29 mouse cellular contexts compared by ENCODE assay signal in the genomic region with DNA sequence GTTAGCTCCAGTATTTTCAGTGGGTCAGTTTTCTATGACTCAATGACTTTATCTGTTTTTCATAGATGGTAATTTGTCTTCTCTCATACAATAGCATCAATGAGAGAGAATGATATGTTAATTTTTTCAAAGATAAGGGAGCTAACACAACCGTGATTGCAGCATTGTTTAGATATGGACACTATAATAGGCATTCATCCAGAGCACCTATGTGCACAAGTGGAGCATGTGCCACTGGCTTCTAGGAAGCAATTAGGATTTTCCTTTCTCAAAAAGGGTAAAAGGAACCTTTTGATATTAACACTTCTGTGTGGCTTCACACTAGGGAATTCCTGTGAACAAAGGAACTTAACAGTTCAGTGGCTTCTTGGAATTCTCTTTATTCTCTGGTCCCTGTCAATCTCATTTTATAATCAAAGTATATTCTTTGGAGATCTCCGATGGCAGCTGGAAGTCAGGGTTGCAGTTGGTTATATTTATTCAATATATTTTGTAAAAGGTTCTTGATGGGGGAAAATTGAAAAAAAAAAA.
DNase-seq lines count a peak whose midpoint lies in the region; ATAC-seq lines count a peak whose summit lies in the region.
"Had no signal": no experiment of that assay in that cellular context is flagged by ENCODE, and none has a peak within 500 bp of the region (broad histone marks: within the 10 kb centered on the region; RNA-seq: fewer than 3 reads in every experiment).

No protein-coding gene starts in this region.

- intact Hi-C loops in left cerebral cortex, postnatal 25 days (cut with DNase I): no loop called here

- H3K4me2 ChIP-seq in hindbrain, embryonic 12.5 days (replicated peaks): no peak overlapping the region
- H3K4me2 ChIP-seq in midbrain, embryonic 14.5 days (ENCODE audit: low read length): no peak overlapping the region
- H3K4me2 ChIP-seq: embryonic facial prominence, embryonic 13.5 days; hindbrain, embryonic 15.5 days; limb, embryonic 15.5 days; neural tube, embryonic 12.5 days; stomach, embryonic 15.5 days had no signal

- H3K9me3 ChIP-seq in hindbrain, embryonic 12.5 days (replicated peaks): no peaks in the 10 kb centered on the region
- no peaks in the 10 kb centered on the region for H3K9me3 ChIP-seq in hindbrain, embryonic 10.5 days
- H3K9me3 ChIP-seq in midbrain, embryonic 14.5 days (ENCODE audit: control insufficient read depth, low read length): no peaks in the 10 kb centered on the region
- H3K9me3 ChIP-seq: embryonic facial prominence, embryonic 13.5 days; forebrain, embryonic 10.5 days; hindbrain, embryonic 15.5 days; limb, embryonic 10.5 days; limb, embryonic 15.5 days; neural tube, embryonic 12.5 days; stomach, embryonic 15.5 days had no signal

- peak; percentile 43; the same call in 1 of the 2 replicates for ATAC-seq in hindbrain, embryonic 12.5 days (ENCODE audit: low FRiP score)
- ATAC-seq in midbrain, embryonic 14.5 days (ENCODE audit: low FRiP score, low TSS enrichment): no peak
- ATAC-seq: forebrain, postnatal 0 days had no signal

- no peak overlapping the region for H3K4me3 ChIP-seq in hindbrain, embryonic 12.5 days
- no peak overlapping the region; the same call in 1 of the 2 replicates for H3K4me3 ChIP-seq in hindbrain, embryonic 10.5 days
- H3K4me3 ChIP-seq in midbrain, embryonic 14.5 days (replicated peaks; ENCODE audit: low read depth, low read length): no peak overlapping the region
- H3K4me3 ChIP-seq: embryonic facial prominence, embryonic 13.5 days; forebrain, embryonic 10.5 days; hindbrain, embryonic 15.5 days; layer of hippocampus, adult 2 months; limb, embryonic 10.5 days; limb, embryonic 15.5 days; myocyte; neural tube, embryonic 12.5 days; stomach, embryonic 15.5 days had no signal

- H3K4me1 ChIP-seq in hindbrain, embryonic 12.5 days: peaks cover 4% of the 10 kb centered on the region
- peaks cover 20% of the 10 kb centered on the region for H3K4me1 ChIP-seq in hindbrain, embryonic 10.5 days (replicated peaks)
- no peaks in the 10 kb centered on the region for H3K4me1 ChIP-seq in midbrain, embryonic 14.5 days (ENCODE audit: control insufficient read depth, insufficient read depth, low read length)
- H3K4me1 ChIP-seq: embryonic facial prominence, embryonic 13.5 days; hindbrain, embryonic 15.5 days; limb, embryonic 10.5 days; limb, embryonic 15.5 days; neural tube, embryonic 12.5 days; stomach, embryonic 15.5 days had no signal

- DNase-seq in hindbrain, embryonic 10.5 days (ENCODE audit: low spot score): no peak
- peak; percentile 68 for DNase-seq in Muller cell, postnatal 12 days (ENCODE audit: inconsistent ontology term)
- DNase-seq in embryo, embryonic 10.5 days (ENCODE audit: low spot score): peak; percentile 34
- DNase-seq in midbrain, embryonic 14.5 days: peak; percentile 47
- no peak for DNase-seq in frontal cortex, adult 2 months (ENCODE audit: extremely low spot score in 1 of 2, low spot score in 1 of 2)
- DNase-seq in left cerebral cortex, postnatal 25 days (ENCODE audit: low spot score in 2 of 2): no peak
- DNase-seq: adrenal gland, postnatal 14 days; cerebellum, adult 11-12 months; cerebellum, adult 9-11 months; forebrain, postnatal 0 days; gastrocnemius, postnatal 14 days; heart, postnatal 14 days; kidney, adult 18-20 months; kidney, postnatal 36 days; lung, adult 2 months; lung, postnatal 10 days; right cerebral cortex, postnatal 14 days had no signal

- no peaks in the 10 kb centered on the region for H3K27me3 ChIP-seq in hindbrain, embryonic 12.5 days
- peaks cover 4% of the 10 kb centered on the region; the same call in 1 of the 2 replicates for H3K27me3 ChIP-seq in hindbrain, embryonic 10.5 days (ENCODE audit: insufficient read depth, poor library complexity, severe bottlenecking)
- H3K27me3 ChIP-seq in midbrain, embryonic 14.5 days (ENCODE audit: control insufficient read depth, insufficient read depth, low read length): no peaks in the 10 kb centered on the region
- H3K27me3 ChIP-seq: embryonic facial prominence, embryonic 13.5 days; hindbrain, embryonic 15.5 days; limb, embryonic 15.5 days; neural tube, embryonic 12.5 days; stomach, embryonic 15.5 days had no signal

- 26% methylated on average over 2 of the region's 2 CpGs for WGBS in hindbrain, embryonic 12.5 days
- 24% methylated on average over 2 of the region's 2 CpGs for WGBS in hindbrain, embryonic 10.5 days
- 4% methylated on average over 2 of the region's 2 CpGs for WGBS in midbrain, embryonic 14.5 days

- no peak overlapping the region for H3K27ac ChIP-seq in hindbrain, embryonic 12.5 days
- no peak overlapping the region; the same call in 1 of the 2 replicates for H3K27ac ChIP-seq in hindbrain, embryonic 10.5 days
- no peak overlapping the region for H3K27ac ChIP-seq in midbrain, embryonic 14.5 days (replicated peaks; ENCODE audit: low read depth, low read length)
- H3K27ac ChIP-seq: embryonic facial prominence, embryonic 13.5 days; forebrain, embryonic 10.5 days; hindbrain, embryonic 15.5 days; layer of hippocampus, adult 2 months; limb, embryonic 10.5 days; limb, embryonic 15.5 days; liver, embryonic 14.5 days; macrophage; neural tube, embryonic 12.5 days; stomach, embryonic 15.5 days had no signal

- H3K9ac ChIP-seq in hindbrain, embryonic 12.5 days: no peak overlapping the region
- H3K9ac ChIP-seq in midbrain, embryonic 14.5 days (replicated peaks; ENCODE audit: low read length): no peak overlapping the region
- H3K9ac ChIP-seq: embryonic facial prominence, embryonic 13.5 days; forebrain, postnatal 0 days; hindbrain, embryonic 15.5 days; limb, embryonic 15.5 days; liver, embryonic 14.5 days; neural tube, embryonic 12.5 days; stomach, embryonic 15.5 days had no signal

- no peaks in the 10 kb centered on the region for H3K36me3 ChIP-seq in hindbrain, embryonic 12.5 days
- no peaks in the 10 kb centered on the region for H3K36me3 ChIP-seq in hindbrain, embryonic 10.5 days
- H3K36me3 ChIP-seq in midbrain, embryonic 14.5 days (ENCODE audit: control insufficient read depth, insufficient read depth, low read length): no peaks in the 10 kb centered on the region
- H3K36me3 ChIP-seq: embryonic facial prominence, embryonic 13.5 days; forebrain, embryonic 10.5 days; hindbrain, embryonic 15.5 days; limb, embryonic 10.5 days; limb, embryonic 15.5 days; neural tube, embryonic 12.5 days; stomach, embryonic 15.5 days had no signal

Comparison
In these comparisons a context has a peak if more than half of its experiments do, and no peak if none do; other contexts are left out.
1. DNase-seq: peak in Muller cell, postnatal 12 days (single experiment), embryo, embryonic 10.5 days (single experiment) and midbrain, embryonic 14.5 days (single experiment); none in hindbrain, embryonic 10.5 days (single experiment), frontal cortex, adult 2 months (0 of 2) and left cerebral cortex, postnatal 25 days (0 of 2).